Mouse (Mus musculus) megakaryocyte, adult 5-6 weeks (primary cell): ENCODE measurements around the gene Ncoa6. TPM values are rescaled to one million over a fixed set of nuclear protein-coding genes. Genes with fewer than 3 reads are reported as not detected.
"Not testable (repeated sequence)": the region's sequence is repeated elsewhere in the genome, so short reads cannot be mapped to it uniquely, and the experiment has no call there.

Source experiments
- ATAC-seq: 2 replicates; pipeline ENCODE4 v1.8.0; 2016; ENCODE audit warnings: mild to moderate bottlenecking, inconsistent platforms; ENCODE audit not compliant: poor library complexity, severe bottlenecking
- total RNA-seq, 2 experiments: library from RNA; stranded (forward) in 1 of 2; stranded (reverse) in 1 of 2; fragments of 153-499, 151-499 nt in 1 of 2; fragments of 221-1000, 200-1000 nt in 1 of 2; gene quantifications; 2 replicates each; pipeline versions ENCODE4 v1.2.3 to v1.2.4; 2015 to 2017

The Ncoa6 gene
- 65.1 and 71.0 TPM in 2 replicates for total RNA-seq (2015)
- total RNA-seq (2017): 16.7 and 24.8 TPM in 2 replicates

- ATAC-seq: peak; percentile 84
These were observed at the start of gene Ncoa6 for GRCm38 (mm10) chr2:155473570-155474088. Ncoa6 (minus strand) TSS chr2:155473894.

GRCm38 (mm10) chr2:155518531-155519270, 45.0 kb upstream of the Ncoa6 start:
- no peak for ATAC-seq

GRCm38 (mm10) chr2:155517455-155518423, 44.0 kb upstream of the Ncoa6 start, which contains the start of the genes Acss2 and Ggt7:
Acss2 (plus strand) TSS chr2:155517948.
Ggt7 (minus strand) TSS chr2:155518237.
- ATAC-seq: peak; percentile 89

- no peak for ATAC-seq
These were observed 42.2 kb upstream of the Ncoa6 start for GRCm38 (mm10) chr2:155515941-155516340.

GRCm38 (mm10) chr2:155514666-155515065, 41.0 kb upstream of the Ncoa6 start:
- ATAC-seq: peak; percentile 20; the same call in 1 of the 2 replicates

GRCm38 (mm10) chr2:155513543-155513942, 39.8 kb upstream of the Ncoa6 start:
- no peak for ATAC-seq

GRCm38 (mm10) chr2:155512479-155512878, 38.8 kb upstream of the Ncoa6 start:
- ATAC-seq: 0 out of 2 replicates have a peak, but pooled peaks have one; percentile 45

- no peak for ATAC-seq
These were observed 34.2 kb upstream of the Ncoa6 start for GRCm38 (mm10) chr2:155507721-155508470.

GRCm38 (mm10) chr2:155505811-155506210, 32.1 kb upstream of the Ncoa6 start:
- ATAC-seq: no peak

GRCm38 (mm10) chr2:155504440-155505355, 31.0 kb upstream of the Ncoa6 start:
- ATAC-seq: no peak

- no peak for ATAC-seq
These were observed 28.9 kb upstream of the Ncoa6 start for GRCm38 (mm10) chr2:155502596-155502995.

- no peak for ATAC-seq
These were observed 17.3 kb upstream of the Ncoa6 start for GRCm38 (mm10) chr2:155490998-155491397.

- ATAC-seq: peak; percentile 66; the same call in 1 of the 2 replicates
These were observed 8.3 kb upstream of the Ncoa6 start for GRCm38 (mm10) chr2:155482021-155482420.

GRCm38 (mm10) chr2:155472671-155473569, 774 bp downstream of the Ncoa6 start:
- ATAC-seq: peak; percentile 64

GRCm38 (mm10) chr2:155466861-155467260, 6.8 kb downstream of the Ncoa6 start:
- ATAC-seq: no peak

GRCm38 (mm10) chr2:155453591-155453990, 20.1 kb downstream of the Ncoa6 start:
- ATAC-seq: no peak

- ATAC-seq: no peak
These were observed 22.4 kb downstream of the Ncoa6 start for GRCm38 (mm10) chr2:155451256-155451655.

- not testable (repeated sequence) for ATAC-seq
These were observed 25.8 kb downstream of the Ncoa6 start for GRCm38 (mm10) chr2:155447906-155448305.
